Mouse (Mus musculus) limb, embryonic 14.5 days (tissue): ENCODE measurements around the gene Mycs. TPM values are rescaled to one million over a fixed set of nuclear protein-coding genes. Genes with fewer than 3 reads are reported as not detected.

ENCODE experiments used
- ATAC-seq: fragments of 200-750 bp; cut with Nextera tagmentation; 2 replicates; pipeline ENCODE4 v1.8.0; 2017; ENCODE audit warnings: low read depth, moderate number of reproducible peaks, moderate TSS enrichment; ENCODE audit not compliant: low FRiP score
- DNase-seq: peaks from one replicate; pipeline ENCODE4 v3.0.0-alpha.2; 2015; ENCODE audit warnings: low spot score
- H3K27ac ChIP-seq: fragments of 300-500 bp; sonication (generic); replicated peaks from 2 replicates; pipeline ENCODE4 v1.5.1; 2014; ENCODE audit warnings: low read depth, mild to moderate bottlenecking, low read length, moderate library complexity, mixed read lengths
- H3K27me3 ChIP-seq: fragments of 300-500 bp; sonication (generic); 2 replicates; pipeline ENCODE4 v1.6.1; 2014; ENCODE audit warnings: low read length, mixed read lengths; ENCODE audit not compliant: control insufficient read depth, insufficient read depth
- H3K36me3 ChIP-seq: fragments of 300-500 bp; sonication (generic); 2 replicates; pipeline ENCODE4 v1.6.1; 2014; ENCODE audit warnings: mild to moderate bottlenecking, low read length, moderate library complexity, mixed read lengths; ENCODE audit not compliant: control insufficient read depth, insufficient read depth
- H3K4me1 ChIP-seq: fragments of 300-500 bp; sonication (generic); 2 replicates; pipeline ENCODE4 v1.6.1; 2014; ENCODE audit warnings: antibody characterized with exemption, low read length, mixed read lengths; ENCODE audit not compliant: control insufficient read depth, insufficient read depth
- H3K4me2 ChIP-seq: fragments of 300-500 bp; sonication (generic); replicated peaks from 2 replicates; pipeline ENCODE4 v1.6.1; 2014; ENCODE audit warnings: low read depth, mild to moderate bottlenecking, low read length, moderate library complexity; ENCODE audit not compliant: severe bottlenecking
- H3K4me3 ChIP-seq: fragments of 300-500 bp; sonication (generic); replicated peaks from 2 replicates; pipeline ENCODE4 v1.5.1; 2014; ENCODE audit warnings: low read length
- H3K9ac ChIP-seq: fragments of 300-500 bp; sonication (generic); 2 replicates; pipeline ENCODE4 v1.6.1; 2014; ENCODE audit warnings: mild to moderate bottlenecking, low read depth, low read length, moderate library complexity; ENCODE audit not compliant: severe bottlenecking
- H3K9me3 ChIP-seq: fragments of 300-500 bp; sonication (generic); 2 replicates; pipeline ENCODE4 v1.6.1; 2016; ENCODE audit warnings: low read length; ENCODE audit not compliant: control insufficient read depth
- POLR2A ChIP-seq: fragments of 200-500 bp; IDR thresholded peaks from 2 replicates; pipeline ENCODE4 v1.8.0; 2012; ENCODE audit warnings: inconsistent platforms, mild to moderate bottlenecking, moderate library complexity, borderline replicate concordance; ENCODE audit not compliant: insufficient read depth, insufficient read length; ENCODE audit errors: extremely low read depth
- WGBS: fragments of 180-500 bp; shearing (Covaris S2); extraction: QIAGEN DNeasy Blood & Tissue Kit; methylation state at CpG from one replicate; pipeline ENCODE4 v1.1.7; 2014; 5-methylcytosine and 5-hydroxymethylcytosine counted together
- polyA plus RNA-seq, 2 experiments: library from polyadenylated mRNA; depleted of rRNA in 1 of 2; stranded (reverse) in 1 of 2; unstranded in 1 of 2; fragments of >200 nt; fragmentation: Nextera tagmentation in 1 of 2; extraction: Ambion mirVana in 1 of 2; gene quantifications; 2 replicates each; pipeline versions ENCODE4 v1.2.1 to v1.2.3; 2012 to 2014

The Mycs gene
- not detected in 2 replicates for polyA plus RNA-seq (2012; rRNA removed)
- polyA plus RNA-seq (2014; fragmentation: Nextera tagmentation; extraction: Ambion mirVana) = not detected in 2 replicates

DNA sequence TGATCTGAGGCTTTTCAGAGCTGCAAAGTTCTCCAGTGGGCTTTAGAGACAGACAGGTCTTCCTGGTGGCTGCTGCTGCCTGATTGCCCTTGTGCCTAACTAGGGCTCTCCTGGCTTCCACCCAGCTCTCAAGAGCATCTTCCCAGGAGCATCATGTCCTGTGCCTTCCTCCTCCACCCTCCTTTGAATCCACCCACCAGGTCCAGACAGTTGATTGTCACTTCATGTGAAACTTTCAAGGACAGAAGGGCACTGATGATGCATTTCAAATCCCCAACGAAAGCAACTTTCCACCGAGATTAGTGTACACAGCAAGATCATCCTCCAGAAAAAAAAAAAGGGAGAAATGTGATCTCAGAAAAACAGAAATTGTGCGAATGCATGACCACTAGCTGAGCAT, at the start of gene Mycs:
Mycs (minus strand) TSS at position 101 of the 400 bp plus-strand sequence.
- Histone ChIP-seq H3K4me3 (no peak within 1 kb of the TSS), H3K27ac (no peak within 1 kb of the TSS), H3K9me3 (no peaks in the 10 kb centered on the region; the same call in 1 of the 2 replicates), H3K9ac (no peak within 1 kb of the TSS), H3K4me1 (no peaks in the 10 kb centered on the region), H3K27me3 (no peaks in the 10 kb centered on the region), H3K4me2 (no peak within 1 kb of the TSS), H3K36me3 (no peaks in the 10 kb centered on the region)
- WGBS = 79% methylated on average over 3 of the region's 3 CpGs
- no peak for TF ChIP-seq POLR2A
- no peak for ATAC-seq
- no peak for DNase-seq

DNA sequence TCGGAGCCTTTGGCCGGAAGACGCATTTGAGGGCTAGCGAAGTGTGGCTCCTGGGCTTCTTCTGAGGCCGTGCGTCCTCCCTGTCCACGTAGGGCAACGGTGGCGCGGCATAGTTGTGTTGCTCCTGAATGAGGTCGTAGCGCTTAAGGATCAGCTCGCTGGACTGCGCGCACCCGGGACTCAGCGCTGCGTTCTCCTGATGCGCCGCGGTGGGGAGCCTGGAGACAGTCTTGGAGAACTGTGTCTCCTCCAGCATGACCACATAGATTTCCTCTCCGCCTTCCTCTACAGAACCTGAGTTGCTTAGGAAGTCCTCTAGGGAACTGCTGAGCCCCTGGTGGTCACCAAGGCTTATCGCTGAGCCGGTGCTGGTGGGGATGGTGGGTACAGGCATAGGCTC, 1.0 kb downstream of the Mycs start:
- H3K27ac ChIP-seq = no peak overlapping the region
- ATAC-seq (no peak), DNase-seq (no peak)
- no peaks in the 10 kb centered on the region for H3K36me3 ChIP-seq
- H3K4me2 ChIP-seq = no peak overlapping the region
- WGBS = 13% methylated on average over 23 of the region's 24 CpGs
- no peak overlapping the region for H3K4me3 ChIP-seq
- no peaks in the 10 kb centered on the region for H3K4me1 ChIP-seq
- TF ChIP-seq POLR2A = no peak
- H3K9ac ChIP-seq = no peak overlapping the region
- no peaks in the 10 kb centered on the region for H3K9me3 ChIP-seq
- H3K27me3 ChIP-seq = no peaks in the 10 kb centered on the region

Other genes starting within 250 kb of the Mycs start
- gene Btbd35f7, start 199.8 kb upstream of the Mycs start, polyA plus RNA-seq (2012; rRNA removed) = not detected in 2 replicates
- gene Btbd35f7, start 199.8 kb upstream of the Mycs start, polyA plus RNA-seq (2014; fragmentation: Nextera tagmentation; extraction: Ambion mirVana) = not detected in 2 replicates